Mouse (Mus musculus) spleen, postnatal 36 days (tissue): ENCODE data around the gene Ubash3b.
A peak's percentile ranks its signal among the peaks of the same experiment; 100 is the strongest.

Experiments used
- DNase-seq, 2 experiments: peaks; one replicate each; pipeline ENCODE4 v3.0.0; 2022; ENCODE audit warnings: low spot score in 2 of 2, mixed read lengths in 1 of 2

Gene Ubash3b

GRCm38 (mm10) chr9:41168206-41168605 is 6.7 kb upstream of the Ubash3b start:
- DNase-seq, result no peak

DNA sequence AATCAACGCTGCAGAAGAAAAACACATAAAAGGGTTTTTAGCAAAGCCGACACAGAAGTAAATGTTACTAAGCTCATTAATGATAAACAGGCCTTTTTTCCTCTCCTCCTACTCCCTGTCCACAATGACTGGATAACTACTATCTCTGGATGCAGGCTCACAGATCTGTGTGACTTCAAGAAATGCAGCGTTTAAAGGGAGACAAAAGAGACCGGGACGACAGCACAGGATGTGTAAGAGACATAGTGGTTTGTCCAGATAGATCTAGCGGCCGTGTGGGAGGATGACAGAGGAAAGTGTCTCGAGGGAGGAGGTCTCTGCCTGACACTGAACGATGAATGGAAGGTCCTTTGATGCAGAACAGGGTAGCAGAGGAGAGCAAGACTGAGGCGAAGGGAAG is 5.4 kb upstream of the Ubash3b start:
- DNase-seq, result no peak

DNA sequence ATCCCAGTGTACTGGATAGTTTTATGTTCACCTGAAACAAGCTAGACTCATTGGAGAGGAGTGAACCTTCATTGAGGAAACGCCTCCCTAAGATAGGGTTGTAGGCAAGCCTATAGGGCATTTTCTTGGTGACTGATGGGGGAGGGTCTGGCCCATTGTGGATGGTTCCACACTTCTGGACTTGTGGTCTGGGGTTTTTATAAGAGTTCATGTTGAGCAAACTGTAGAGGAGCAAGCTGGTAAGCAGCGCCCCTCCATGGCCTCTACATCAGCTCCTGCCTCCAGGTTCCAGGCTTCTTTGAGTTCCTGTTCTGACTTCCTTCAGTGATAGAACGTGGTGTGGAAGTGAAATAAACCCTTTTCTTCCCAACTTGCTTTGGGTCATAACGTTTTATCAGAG is 866 bp upstream of the Ubash3b start:
- no peak for DNase-seq

DNA sequence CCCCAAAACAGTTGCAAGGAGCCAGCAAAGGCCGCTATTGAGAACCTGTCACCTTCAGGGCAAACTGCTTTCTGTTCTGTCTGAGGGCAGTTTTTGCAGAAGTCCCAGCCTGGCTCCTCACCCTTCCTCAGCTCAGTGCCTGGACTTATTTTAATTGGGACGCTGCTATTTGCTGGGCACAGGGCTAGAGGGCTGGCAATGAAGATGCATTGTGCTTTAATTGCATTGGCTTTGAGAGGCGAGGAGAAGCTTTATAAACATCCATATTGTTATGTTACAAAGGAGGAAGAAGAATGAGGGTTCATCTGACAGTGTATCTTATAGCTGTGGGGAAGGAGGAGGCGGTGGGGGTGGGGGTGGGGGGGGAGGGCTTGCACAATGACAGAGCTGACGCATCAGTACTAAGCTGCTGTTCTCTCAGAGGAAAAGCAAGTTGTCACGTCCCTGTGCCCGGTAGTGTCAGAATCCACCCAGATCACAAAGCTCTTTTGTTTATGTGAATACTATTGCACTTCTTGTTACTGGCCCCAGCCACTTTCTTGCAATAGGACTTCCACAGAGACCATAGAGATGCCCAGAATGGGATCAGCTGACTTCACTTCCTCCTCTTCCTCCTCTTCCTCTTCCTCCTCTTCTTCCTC is 841 bp downstream of the Ubash3b start:
- no peak for DNase-seq

- no peak for DNase-seq
Observed at GRCm38 (mm10) chr9:41159223-41159622, 2.3 kb downstream of the Ubash3b start.

DNA sequence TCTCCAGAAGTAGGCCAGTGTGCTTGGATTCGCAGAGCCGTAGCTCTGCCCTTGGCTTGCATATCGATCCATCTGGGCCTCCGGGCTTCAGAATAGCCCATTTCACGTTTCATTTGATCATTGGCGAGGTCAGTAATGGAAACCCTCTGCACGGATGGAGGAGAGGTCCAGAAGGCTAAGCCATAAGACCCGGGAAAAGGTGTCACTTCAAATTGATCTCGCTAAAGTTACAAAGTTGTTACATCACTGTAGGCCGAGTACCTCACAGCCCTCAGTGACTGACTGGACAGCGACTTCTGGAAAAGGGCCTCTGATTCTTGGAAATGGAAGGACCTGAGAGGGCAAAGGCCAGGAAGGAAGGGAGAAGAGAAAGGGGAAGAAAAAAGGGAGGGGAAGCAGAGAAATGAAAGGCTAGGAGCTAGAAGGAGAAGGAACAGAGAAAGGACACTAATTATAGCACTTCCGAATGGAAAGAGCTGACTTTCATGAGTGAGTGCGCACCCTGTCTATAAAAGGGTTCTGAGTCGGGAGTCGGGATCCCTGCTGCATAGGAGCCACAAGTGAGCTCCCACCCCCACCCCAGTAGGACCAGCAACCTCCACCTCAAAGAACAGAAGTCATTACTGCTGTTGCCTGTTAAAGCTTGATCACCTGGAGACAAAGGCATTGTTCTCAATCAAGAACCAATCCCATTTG is 3.5 kb downstream of the Ubash3b start:
- no peak for DNase-seq

- DNase-seq, result peak; percentile 45 to 50
Observed at GRCm38 (mm10) chr9:41157020-41157871, 4.3 kb downstream of the Ubash3b start.

- DNase-seq, result peak in 1 of 2 experiments; percentile 16
Observed at GRCm38 (mm10) chr9:41156720-41157019, 4.8 kb downstream of the Ubash3b start.

DNA sequence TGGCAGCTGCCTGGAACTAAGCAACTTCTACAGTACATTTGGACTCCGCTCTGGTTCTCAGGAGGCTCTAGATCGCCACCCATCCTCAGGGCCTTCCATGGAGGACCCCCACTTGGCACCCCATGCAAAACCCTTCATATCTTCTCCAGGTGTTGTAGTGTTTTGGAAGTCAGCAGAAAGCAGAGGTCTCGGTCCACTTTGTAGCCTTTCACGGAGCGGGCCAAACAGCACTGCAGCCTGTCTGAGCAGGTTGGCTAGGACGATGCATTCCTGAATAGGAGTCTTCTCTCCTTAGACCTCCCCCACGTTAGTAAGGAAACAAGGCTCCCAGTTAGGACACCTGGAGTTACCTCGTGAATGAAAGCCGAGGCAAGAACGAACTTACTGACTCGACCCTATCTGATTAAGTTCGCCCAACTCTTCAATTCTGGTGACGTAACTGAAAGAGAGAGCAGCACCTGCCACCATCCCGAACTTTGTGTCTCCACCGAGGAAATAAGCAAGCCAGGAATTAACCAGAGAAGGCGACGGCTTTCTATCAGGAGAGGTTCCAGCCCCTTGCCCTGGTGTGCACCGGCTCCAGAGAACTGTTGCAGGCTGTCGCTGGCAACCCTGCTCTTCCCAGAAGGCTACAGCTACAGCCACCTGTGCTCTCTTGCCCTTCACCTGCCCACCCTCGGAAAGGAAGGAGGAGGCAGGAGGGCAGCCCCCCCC is 5.3 kb downstream of the Ubash3b start:
- DNase-seq, result no peak

DNA sequence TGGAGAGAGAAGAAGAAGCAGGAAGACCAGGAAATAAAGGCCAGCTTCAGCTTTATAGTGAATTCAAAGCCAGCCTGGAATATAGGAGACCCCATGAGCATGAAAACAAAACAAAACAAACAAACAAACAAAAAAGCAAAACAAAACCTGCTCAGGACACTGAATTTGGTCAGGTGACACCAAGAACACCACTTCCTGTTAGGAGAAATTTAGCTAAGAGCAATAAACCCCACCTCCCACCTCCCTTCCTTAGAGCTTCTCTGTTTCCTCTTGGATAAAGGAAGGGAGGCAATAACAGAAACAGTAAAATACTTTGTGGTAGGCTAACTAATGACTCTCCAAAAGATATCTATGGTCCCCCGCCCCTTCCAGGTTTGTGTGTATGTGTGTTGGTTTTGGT is 7.5 kb downstream of the Ubash3b start:
- DNase-seq, result no peak

DNA sequence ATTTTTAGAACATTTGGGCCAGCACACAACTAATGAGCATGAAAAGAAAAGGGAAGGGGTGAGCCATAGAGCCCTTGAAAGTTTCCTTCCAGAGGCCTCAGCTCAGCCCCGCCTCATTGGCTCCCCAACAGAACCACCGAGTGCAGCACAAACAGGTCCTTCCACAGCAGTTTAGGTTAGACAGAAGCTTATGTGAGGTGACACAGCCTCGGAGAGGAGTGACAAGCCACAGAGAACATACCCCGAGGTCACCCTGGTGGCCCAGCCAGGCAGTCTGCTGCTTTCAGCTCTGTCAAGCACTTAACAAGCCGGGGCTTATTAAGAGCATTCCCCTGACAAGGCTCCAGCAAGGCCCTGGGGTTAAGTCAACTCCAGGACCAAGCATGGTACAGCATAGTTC is 8.4 kb downstream of the Ubash3b start:
- peak; percentile 42 to 45 for DNase-seq

DNA sequence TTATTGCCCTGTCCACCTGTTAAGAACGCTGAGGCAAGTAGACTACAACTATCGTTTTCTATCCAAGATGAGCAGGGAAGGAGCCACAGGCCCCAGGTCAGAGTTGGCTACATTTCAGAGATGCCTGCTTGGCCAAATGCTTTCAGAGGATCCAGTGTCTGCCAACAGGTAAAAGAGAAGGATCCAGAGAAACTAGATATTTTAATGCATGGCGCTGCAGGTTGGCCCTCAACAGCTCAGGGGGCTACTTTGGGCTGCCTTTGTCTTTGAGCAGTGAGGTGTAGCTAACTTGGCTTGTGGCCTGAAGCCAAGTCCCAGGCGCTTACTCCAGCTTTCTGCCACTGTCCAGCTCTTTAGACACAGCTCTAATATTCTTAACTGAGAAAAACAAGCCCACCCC is 10.0 kb downstream of the Ubash3b start:
- no peak for DNase-seq

DNA sequence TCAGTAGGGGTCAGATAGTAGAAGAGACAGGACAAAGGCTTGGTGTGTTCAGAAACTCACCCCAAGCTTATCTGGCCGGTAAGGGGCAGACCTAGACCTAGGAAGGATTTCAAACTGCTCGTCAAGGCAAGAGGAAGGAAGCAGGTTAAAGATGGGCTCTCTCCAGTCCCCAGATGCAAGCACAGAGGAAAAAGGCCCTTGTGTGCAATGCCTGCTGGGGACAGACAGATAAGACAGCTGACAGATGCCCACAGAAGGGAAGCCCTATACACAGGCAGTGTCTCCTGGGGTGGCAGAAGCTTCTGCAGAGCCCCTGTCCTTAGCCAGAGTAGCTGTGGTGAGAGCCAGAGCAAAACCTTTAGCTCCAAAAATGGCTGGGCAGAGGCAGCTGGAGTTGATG is 11.6 kb downstream of the Ubash3b start:
- no peak for DNase-seq

DNA sequence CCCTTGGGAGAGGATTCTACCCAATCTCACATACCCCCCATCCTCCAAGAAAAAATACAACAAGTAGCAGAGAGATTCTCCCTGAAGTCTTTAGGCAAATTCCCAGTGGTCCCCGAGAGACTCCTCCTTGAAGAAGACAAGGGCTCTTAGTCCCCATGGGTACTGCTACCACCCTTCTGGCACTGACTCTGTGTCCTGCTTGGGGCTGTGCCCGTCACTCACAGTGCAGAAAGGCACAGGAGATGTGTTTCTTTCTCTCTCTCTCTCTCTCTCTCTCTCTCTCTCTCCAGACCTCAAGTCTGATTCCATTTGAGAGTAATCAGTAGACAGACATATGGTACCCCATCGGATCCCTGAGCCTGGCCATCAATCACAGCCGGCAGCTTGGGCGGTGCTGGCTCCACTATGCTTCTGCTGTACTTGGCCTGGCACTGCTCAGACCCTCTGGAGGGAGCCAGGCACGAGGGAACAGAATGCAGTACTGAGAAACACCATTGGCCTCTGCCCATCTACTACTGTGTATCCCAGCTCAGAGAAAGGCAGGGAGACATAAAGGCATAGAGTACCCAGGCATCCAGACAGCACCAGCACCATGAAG is 12.3 kb downstream of the Ubash3b start:
- DNase-seq, result no peak

GRCm38 (mm10) chr9:41148600-41148999 is 12.9 kb downstream of the Ubash3b start:
- no peak for DNase-seq

DNA sequence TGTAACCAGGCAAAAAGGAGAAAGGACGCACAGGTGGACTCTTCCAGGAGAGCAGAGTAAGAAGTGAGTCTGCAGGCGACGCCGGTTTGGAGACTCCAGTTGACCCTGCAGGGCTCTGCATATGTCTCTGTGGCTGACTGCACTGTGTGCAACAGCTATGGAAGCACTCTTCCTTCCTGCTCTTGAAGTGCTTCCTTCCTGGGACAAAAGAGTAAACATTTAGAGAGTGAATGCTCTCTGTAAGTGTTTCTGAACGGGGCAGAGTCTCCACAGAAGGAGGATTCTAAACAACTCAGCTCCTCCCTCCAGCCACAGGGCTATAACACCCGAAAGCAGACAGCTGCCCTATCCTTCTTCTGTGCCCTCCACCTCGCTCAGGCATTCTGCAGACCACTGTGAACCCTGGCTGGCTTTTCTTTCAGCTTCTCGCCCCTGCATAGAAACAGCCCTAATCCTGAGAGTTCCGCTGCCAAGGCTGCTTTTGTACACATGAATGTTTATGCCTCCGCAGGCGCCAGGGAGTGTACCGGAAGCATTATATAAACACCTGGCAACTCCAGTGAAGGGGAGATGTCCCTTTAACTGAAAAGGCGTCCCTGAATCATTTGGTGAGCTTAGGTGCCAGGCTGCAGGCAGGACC is 14.2 kb downstream of the Ubash3b start:
- no peak for DNase-seq

GRCm38 (mm10) chr9:41143825-41144224 is 17.7 kb downstream of the Ubash3b start:
- DNase-seq, result no peak

GRCm38 (mm10) chr9:41143115-41143514 is 18.4 kb downstream of the Ubash3b start:
- DNase-seq, result no peak

DNA sequence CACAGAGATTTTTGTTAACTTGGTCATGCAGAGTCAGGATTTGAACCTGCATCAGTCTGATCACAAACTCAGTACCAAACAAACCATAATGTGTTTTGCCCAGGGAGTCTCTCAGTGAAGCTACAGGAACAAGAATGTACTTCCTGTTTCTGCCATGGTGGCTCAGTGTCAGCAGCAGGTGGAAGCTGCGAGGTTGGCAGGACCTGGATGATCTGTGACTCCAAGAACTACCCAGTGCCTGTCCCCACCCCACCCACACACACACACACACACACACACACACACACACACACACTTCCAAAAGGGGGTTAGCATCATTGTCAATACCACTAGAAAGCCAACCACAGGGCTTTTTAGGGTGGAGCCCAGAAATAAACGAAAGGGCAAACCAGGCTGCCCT is 20.5 kb downstream of the Ubash3b start:
- peak in 1 of 2 experiments; percentile 30 for DNase-seq

DNA sequence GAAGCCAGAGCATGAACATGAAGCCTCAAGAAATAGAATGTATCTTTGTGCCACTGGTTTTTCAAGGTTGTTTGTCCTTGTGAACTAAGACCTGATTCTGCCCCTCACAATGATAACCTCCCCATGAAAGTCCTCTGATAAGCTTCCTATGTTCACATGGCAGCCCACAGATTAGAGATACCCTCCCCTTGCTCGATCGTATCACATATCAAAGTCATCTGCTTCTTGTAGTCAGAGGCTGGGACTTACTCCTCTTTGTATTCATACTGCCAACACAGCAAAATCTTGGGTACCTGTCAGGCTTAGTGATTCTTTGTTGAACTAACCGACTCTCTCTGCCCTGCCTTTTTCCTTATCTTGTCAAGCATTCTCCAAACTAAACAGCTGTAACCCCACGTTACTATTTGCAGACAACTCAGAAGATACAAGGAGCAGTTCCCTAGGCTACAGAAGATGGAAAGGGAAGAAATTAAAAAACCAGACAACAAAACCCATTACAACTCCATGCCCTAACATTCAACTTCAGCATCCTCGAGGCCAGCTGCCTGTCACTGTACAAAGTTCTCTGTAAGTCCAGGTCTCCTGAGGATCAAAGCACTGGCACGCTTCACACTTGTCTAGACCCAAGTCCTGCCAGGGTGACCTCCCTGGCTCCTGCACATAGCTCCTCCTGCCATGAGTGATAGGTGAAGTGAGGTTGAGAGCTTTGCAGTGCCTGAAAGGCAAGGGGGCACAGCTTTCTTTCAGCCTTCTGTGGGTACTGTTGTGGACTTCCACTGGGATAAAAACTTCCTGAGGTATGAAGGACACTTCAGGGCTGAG is 22.3 kb downstream of the Ubash3b start:
- no peak for DNase-seq
